Mouse (Mus musculus): ENCODE measurements around the gene Trim9.

The Trim9 gene

GRCm38 (mm10) chr12:70326956-70327355 lies 20.5 kb downstream of the Trim9 start:
- ATAC-seq (ENCODE audit: insufficient number of reproducible peaks, low FRiP score, low TSS enrichment), result no peak

GRCm38 (mm10) chr12:70326393-70326792 lies 21.0 kb downstream of the Trim9 start:
- ATAC-seq (ENCODE audit: insufficient number of reproducible peaks, low FRiP score, low TSS enrichment), result no peak

GRCm38 (mm10) chr12:70325826-70326225 lies 21.6 kb downstream of the Trim9 start:
- no peak for ATAC-seq (ENCODE audit: insufficient number of reproducible peaks, low FRiP score, low TSS enrichment)

GRCm38 (mm10) chr12:70322790-70323189 lies 24.6 kb downstream of the Trim9 start:
- no peak for ATAC-seq (ENCODE audit: insufficient number of reproducible peaks, low FRiP score, low TSS enrichment)

- no peak for ATAC-seq (ENCODE audit: insufficient number of reproducible peaks, low FRiP score, low TSS enrichment)
Measured at GRCm38 (mm10) chr12:70316147-70316546, 31.3 kb downstream of the Trim9 start.

GRCm38 (mm10) chr12:70307881-70308280 lies 39.5 kb downstream of the Trim9 start:
- no peak for ATAC-seq (ENCODE audit: insufficient number of reproducible peaks, low FRiP score, low TSS enrichment)

GRCm38 (mm10) chr12:70307062-70307461 lies 40.4 kb downstream of the Trim9 start:
- ATAC-seq (ENCODE audit: insufficient number of reproducible peaks, low FRiP score, low TSS enrichment), result no peak

- no peak for ATAC-seq (ENCODE audit: insufficient number of reproducible peaks, low FRiP score, low TSS enrichment)
Measured at GRCm38 (mm10) chr12:70304014-70304413, 43.4 kb downstream of the Trim9 start.

- ATAC-seq (ENCODE audit: insufficient number of reproducible peaks, low FRiP score, low TSS enrichment), result no peak
Measured at GRCm38 (mm10) chr12:70303525-70303924, 43.9 kb downstream of the Trim9 start.

- ATAC-seq (ENCODE audit: insufficient number of reproducible peaks, low FRiP score, low TSS enrichment), result no peak
Measured at GRCm38 (mm10) chr12:70302022-70302720, 45.2 kb downstream of the Trim9 start.

- no peak for ATAC-seq (ENCODE audit: insufficient number of reproducible peaks, low FRiP score, low TSS enrichment)
Measured at GRCm38 (mm10) chr12:70293927-70294684, 53.3 kb downstream of the Trim9 start.

- ATAC-seq (ENCODE audit: insufficient number of reproducible peaks, low FRiP score, low TSS enrichment), result no peak
Measured at GRCm38 (mm10) chr12:70293165-70293926, 54.1 kb downstream of the Trim9 start.

- no peak for ATAC-seq (ENCODE audit: insufficient number of reproducible peaks, low FRiP score, low TSS enrichment)
Measured at GRCm38 (mm10) chr12:70285521-70285920, 61.9 kb downstream of the Trim9 start.

- ATAC-seq (ENCODE audit: insufficient number of reproducible peaks, low FRiP score, low TSS enrichment), result no peak
Measured at GRCm38 (mm10) chr12:70284979-70285378, 62.4 kb downstream of the Trim9 start.

- 0 out of 2 replicates have a peak, but pooled peaks have one; percentile 41 for ATAC-seq (ENCODE audit: insufficient number of reproducible peaks, low FRiP score, low TSS enrichment)
Measured at GRCm38 (mm10) chr12:70283116-70283731, 64.2 kb downstream of the Trim9 start.

GRCm38 (mm10) chr12:70280930-70281329 lies 66.5 kb downstream of the Trim9 start:
- ATAC-seq (ENCODE audit: insufficient number of reproducible peaks, low FRiP score, low TSS enrichment), result no peak

GRCm38 (mm10) chr12:70280381-70280780 lies 67.0 kb downstream of the Trim9 start:
- no peak for ATAC-seq (ENCODE audit: insufficient number of reproducible peaks, low FRiP score, low TSS enrichment)

GRCm38 (mm10) chr12:70277071-70277939 lies 70.1 kb downstream of the Trim9 start:
- ATAC-seq (ENCODE audit: insufficient number of reproducible peaks, low FRiP score, low TSS enrichment), result no peak

- ATAC-seq (ENCODE audit: insufficient number of reproducible peaks, low FRiP score, low TSS enrichment), result no peak
Measured at GRCm38 (mm10) chr12:70269724-70270123, 77.7 kb downstream of the Trim9 start.

GRCm38 (mm10) chr12:70267314-70267713 lies 80.1 kb downstream of the Trim9 start:
- ATAC-seq (ENCODE audit: insufficient number of reproducible peaks, low FRiP score, low TSS enrichment), result no peak

Data from cerebellum, adult (tissue).